Mouse (Mus musculus) spleen, postnatal 4 days (tissue): ENCODE data around the gene Nrbp1.

Experiments
- DNase-seq, 2 experiments: peaks; one replicate each; pipeline ENCODE4 v3.0.0; 2022; ENCODE audit warnings: low spot score in 2 of 2

Nrbp1 gene

DNA sequence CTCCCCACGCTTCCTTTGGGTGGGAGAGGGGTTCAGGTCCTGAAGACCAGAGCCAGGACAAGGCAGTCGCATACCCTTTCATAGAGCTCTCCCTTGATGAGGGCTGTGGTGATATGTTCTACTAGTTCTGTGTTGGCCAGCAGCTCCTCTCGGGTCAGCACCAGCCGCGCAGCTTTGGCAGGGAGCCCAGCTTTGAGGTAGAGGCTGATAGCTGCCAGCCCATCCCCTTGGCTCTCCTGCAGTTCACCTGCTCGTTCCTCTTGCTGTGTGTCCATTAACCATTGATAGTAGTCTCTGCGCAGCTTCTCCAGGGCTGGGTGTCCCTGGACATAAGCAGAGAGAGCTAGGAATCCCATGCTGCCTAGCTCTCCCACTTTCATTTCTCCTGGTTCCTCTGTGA, 25.4 kb downstream of the Nrbp1 start:
- DNase-seq = no peak

- no peak for DNase-seq
Observed at GRCm38 (mm10) chr5:31267686-31268085, 27.0 kb downstream of the Nrbp1 start.

- DNase-seq = no peak
Observed at GRCm38 (mm10) chr5:31273018-31273417, 32.4 kb downstream of the Nrbp1 start.

GRCm38 (mm10) chr5:31279245-31279988, 38.8 kb downstream of the Nrbp1 start:
- no peak for DNase-seq

- DNase-seq = no peak
Observed at GRCm38 (mm10) chr5:31288225-31288624, 47.6 kb downstream of the Nrbp1 start.

GRCm38 (mm10) chr5:31288655-31289054, 48.0 kb downstream of the Nrbp1 start:
- no peak for DNase-seq

GRCm38 (mm10) chr5:31289626-31290230, 49.1 kb downstream of the Nrbp1 start:
- DNase-seq = no peak

DNA sequence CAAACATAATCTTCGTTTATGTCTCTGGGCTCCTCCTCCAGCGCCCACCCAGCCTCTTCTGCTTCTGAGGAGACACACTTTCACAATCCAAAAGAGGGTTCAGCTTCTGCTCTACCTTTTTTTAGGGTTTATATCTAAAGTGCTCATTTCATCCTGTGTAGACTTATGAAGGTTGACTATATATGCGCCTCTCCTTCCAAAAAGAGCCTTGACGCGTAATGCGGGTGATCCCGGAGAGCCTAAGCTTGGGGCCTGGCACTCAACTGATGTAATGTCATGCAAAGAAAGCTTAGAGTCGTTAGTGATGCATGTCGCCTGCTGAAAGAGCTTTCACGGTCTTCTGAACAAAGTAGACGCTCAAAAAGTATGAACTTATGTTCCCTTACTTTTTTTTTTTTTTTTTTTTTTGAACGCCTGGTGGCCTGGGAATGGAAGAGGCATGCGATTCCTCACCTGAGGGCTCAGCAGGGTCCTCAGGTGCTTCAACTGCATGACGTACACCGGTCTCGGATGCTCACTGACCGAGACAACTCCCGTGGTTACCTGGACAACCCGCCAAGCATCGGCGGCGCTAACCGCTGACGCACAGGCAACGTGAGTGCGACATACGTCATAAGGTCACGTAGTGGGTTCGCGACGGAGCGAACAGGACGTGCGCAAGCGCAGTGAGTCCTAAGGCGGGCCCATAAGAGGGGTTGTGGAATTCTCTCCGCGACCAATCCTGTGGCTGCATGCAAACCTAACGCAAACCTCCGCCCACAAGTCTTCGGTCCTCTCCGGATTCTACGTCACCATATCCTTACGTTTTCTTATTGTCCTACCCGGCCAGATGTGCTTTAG, 50.1 kb downstream of the Nrbp1 start, which contains the start of gene Ift172:
TSS of gene Ift172 (minus strand) at position 596 of the 840 bp plus-strand sequence.
- peak; percentile 93 to 96 for DNase-seq

GRCm38 (mm10) chr5:31291361-31291688, 50.7 kb downstream of the Nrbp1 start:
- no peak for DNase-seq

GRCm38 (mm10) chr5:31294964-31295605, 54.4 kb downstream of the Nrbp1 start:
- DNase-seq = no peak

- no peak for DNase-seq
Observed at GRCm38 (mm10) chr5:31295606-31296141, 55.0 kb downstream of the Nrbp1 start, which contains the start of gene Fndc4. Gene Fndc4, minus strand, starts transcription at chr5:31296080.

DNA sequence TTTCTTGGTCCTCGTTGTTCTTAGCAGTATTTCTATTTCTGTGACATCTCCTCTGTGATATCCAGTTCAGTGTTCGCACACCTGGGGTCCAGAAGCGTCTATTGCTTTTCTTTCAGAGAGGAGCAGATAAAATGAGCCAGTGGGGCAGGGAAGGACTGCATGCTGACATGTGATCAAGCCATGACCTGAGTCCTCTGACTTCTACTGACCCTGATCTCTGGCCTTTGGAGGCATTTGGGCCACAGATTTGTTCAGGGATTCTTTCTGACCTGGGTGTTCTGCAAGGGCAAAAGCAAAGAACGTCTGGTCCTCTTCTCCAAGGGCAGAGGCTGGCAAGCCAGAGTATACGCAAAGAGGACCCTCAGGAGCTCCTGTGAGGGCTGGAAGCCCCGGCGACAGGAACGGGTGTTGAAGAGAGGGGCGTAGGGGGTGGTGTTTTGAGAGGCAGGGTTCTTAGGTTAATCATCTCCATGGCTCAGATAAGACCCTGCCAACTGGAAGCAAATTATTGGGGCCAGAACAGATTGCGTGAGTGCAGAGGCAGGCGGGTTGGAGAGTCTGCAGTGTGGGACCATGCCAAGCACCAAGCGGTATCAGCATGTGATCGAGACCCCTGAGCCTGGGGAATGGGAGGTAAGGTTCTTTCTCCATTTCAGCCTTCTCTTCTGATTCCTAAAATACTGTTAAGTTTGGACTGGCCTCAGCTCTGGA, 56.5 kb downstream of the Nrbp1 start, which contains the start of gene Gckr:
TSS of gene Gckr (plus strand) at position 397 of the 711 bp plus-strand sequence.
- no peak for DNase-seq

GRCm38 (mm10) chr5:31297981-31298380, 57.3 kb downstream of the Nrbp1 start:
- DNase-seq = no peak

DNA sequence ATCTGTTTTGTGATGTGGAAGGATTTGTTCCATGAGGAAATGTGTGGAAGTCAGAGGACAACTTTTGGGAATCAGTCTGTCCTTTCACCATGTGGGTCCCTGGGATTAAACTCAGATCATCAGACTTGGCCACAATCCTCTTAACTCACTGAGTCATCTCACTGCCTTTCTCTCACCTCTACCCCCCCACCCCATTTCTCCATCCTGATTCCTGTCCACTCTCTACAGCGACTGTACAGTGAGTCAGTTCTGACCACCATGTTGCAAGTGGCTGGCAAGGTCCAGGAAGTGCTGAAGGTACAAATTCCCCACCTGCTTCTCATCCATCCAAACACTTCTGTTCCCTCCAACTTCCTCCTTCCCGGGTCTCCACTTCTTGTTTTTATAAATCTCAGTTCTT, 57.8 kb downstream of the Nrbp1 start:
- no peak for DNase-seq
